Mouse (Mus musculus): ENCODE results near the gene Bcl11a. TPM values are rescaled to one million over a fixed set of nuclear protein-coding genes. Genes with fewer than 3 reads are reported as not detected.
"Not testable (repeated sequence)": the region's sequence is repeated elsewhere in the genome, so short reads cannot be mapped to it uniquely, and the experiment has no call there.

The Bcl11a gene
- total RNA-seq, 2 experiments from 2014 or later = 0.67 to 0.83 TPM

DNA sequence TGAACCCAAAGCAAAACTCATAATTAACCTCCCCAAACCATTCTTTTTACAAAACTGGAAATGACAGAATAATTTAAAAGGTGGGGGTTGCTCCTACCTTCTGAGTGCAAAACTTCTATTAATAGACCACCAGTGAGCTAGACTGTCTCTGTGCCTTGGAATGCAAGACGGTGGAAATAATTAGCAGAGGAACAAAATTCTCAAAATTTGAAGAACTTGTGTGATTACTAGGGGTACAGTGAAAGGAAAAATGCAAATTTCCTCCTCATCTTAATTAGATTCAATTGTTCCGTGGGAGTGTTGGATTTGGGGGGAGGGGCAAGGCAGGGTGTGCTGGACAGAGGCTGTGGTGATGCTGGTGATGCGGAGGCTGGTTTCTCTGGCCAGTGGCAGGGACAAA lies 20.8 kb downstream of the Bcl11a start:
- DNase-seq (ENCODE audit: low spot score in 2 of 2) = no peak

DNA sequence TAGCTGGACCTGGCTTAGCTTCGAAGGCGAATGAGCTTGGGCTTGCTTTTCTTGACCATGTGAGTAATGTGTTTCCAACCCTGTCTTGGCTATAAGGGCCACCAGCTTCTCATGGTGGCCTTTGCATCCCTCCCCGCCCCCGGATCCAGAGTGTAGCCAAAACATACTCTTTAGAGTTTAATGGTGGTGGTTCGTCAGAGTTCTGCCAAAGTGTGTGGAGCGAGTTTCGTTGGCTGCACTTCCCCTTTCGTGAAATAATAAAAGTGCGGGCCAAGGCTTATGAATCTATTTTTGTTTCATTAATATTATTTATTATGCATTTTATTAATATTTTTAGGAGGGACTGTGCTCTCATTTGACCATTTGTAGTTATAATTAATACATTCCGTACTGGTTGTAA lies 21.4 kb downstream of the Bcl11a start:
- no peak for DNase-seq (ENCODE audit: low spot score in 2 of 2)

DNA sequence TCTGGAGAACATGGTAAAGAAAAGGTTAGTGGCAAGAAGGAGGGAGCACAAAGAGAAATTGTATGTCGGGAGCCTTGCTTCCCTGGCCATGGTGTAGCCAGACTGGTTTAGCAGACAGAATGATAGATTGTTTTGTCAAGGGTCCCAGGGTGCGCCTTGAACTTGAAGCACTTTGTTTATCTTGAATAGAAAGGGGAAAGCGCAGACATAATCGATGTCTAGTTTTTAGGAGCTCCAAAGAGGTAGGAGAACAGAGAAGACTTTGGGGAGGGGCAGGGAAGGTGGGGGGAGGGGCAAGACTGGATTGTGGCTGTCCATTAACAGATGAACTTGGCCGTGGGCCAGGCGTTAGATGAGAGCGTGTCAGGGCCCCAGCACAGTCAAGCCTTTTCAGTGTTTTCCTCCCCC lies 22.0 kb downstream of the Bcl11a start:
- no peak for DNase-seq (ENCODE audit: low spot score in 2 of 2)

GRCm38 (mm10) chr11:24100449-24101070 lies 22.7 kb downstream of the Bcl11a start:
- DNase-seq (ENCODE audit: low spot score in 2 of 2) = no peak

- no peak for DNase-seq (ENCODE audit: low spot score in 2 of 2)
These were observed 23.8 kb downstream of the Bcl11a start for GRCm38 (mm10) chr11:24101625-24102024.

- DNase-seq (ENCODE audit: low spot score in 2 of 2) = no peak
These were observed 24.5 kb downstream of the Bcl11a start for GRCm38 (mm10) chr11:24102372-24102771.

- DNase-seq (ENCODE audit: low spot score in 2 of 2) = no peak
These were observed 25.4 kb downstream of the Bcl11a start for GRCm38 (mm10) chr11:24103128-24103742.

DNA sequence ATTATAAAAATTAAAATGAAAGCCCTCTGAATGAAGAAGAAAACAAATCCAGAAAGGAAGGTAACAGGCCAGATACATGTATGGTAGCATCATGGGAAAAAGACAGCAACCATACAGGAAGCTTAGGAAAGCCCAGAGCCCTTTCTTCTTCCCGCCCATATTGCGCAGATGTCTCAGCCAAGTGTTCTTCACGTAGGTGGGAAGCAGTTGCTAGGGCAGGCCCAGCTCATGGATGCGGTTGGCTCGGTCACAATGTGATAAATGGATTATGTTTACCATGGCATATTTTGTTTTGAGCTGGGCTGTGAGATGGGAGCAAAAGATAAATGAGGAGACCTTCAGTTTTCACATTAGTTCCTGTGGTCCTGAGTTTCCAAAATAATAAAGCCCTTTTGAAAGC lies 29.6 kb downstream of the Bcl11a start:
- DNase-seq (ENCODE audit: low spot score in 2 of 2) = no peak

DNA sequence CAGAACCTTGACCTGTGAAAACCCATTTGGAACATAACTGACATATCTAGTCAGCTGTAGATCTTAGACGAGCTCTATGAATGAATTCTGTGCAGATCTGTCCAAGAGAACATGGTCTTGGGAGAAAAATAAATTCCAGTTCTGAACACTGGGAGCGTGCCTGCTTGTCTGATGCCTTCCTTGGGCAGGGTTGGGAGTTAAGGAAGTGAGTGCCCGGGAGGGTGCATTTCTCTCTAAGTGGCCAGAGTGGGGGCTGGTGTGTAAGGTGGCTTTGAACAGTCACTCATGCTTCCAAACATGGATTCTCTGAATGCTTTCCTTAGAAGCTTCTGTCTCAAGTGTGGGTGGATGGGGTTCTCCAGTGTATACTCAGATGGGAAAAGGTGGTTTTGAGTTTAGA lies 31.1 kb downstream of the Bcl11a start:
- DNase-seq (ENCODE audit: low spot score in 2 of 2) = no peak

DNA sequence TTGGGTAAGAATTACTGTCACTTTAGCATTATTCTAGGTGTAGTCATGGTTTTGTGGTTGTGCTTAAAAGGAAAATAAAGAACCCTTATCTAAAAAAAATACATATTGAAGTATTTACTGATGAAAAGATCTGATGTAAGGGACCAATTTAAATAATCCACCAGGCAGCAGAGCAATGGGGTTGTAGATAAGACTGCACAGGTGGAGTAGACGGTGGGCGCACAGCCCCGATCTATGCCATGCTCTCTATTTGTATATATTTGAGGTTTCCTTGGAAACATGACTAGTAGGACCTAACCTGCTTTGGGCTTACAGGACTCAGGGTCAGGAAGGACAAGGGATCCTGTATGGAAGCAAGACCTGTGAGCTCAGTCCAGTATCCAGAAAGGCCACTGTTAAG lies 31.5 kb downstream of the Bcl11a start:
- DNase-seq (ENCODE audit: low spot score in 2 of 2) = no peak

GRCm38 (mm10) chr11:24110113-24110512 lies 32.3 kb downstream of the Bcl11a start:
- no peak for DNase-seq (ENCODE audit: low spot score in 2 of 2)

DNA sequence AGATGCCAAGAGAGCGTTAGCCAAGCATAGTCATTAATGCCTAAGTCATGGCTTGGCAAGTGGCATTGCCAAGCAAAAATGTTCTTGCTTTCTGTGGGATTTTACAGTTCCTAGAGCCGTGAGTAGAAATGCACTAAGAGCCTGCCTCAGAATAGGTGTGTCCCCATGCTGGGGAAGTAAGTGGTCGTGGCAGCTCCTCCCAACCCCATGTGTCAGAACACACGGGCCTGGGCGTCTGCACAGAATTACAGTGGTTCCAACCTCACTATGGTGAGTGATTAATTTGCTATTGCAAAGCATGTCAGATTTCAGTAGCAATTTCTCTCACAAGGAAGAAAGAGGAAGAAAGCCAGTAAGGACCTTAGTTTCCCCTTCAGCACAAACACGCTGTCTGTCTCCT lies 33.9 kb downstream of the Bcl11a start:
- no peak for DNase-seq (ENCODE audit: low spot score in 2 of 2)

DNA sequence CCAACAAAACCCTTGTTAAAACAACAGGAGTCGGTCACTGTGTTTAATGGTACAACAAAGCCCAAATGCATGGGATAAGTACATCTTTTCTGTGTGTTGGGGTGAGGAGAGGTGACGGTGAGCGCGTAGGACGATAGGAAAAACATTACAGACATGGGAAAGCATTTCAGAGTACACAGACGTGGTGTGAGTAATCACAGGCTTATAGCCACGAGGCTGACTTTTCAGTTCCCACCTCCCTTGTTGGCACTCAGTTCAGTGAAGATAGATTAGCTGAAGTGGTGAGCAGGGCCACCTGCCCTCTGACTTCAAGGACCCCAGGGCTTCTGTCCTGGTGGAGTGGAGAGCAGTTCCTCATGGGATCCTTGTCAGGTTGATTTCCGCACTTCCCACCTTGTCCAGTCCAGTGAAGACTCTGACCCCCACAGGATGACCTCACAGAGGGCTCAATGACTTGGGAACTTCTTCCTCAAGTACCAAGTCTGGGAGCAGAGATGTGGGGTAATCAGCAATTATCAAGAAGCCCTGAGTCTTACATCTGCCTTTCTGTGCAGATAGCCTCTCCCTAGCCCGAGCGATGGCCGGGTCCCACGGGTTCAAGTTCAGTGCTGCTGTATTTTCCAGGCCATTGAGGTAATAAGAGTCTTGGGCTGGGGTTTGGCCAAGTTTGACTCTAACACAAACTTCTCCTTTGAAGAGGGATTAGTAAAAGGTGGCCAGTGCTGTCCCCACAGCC lies 37.3 kb downstream of the Bcl11a start:
- DNase-seq (ENCODE audit: low spot score in 2 of 2) = no peak

DNA sequence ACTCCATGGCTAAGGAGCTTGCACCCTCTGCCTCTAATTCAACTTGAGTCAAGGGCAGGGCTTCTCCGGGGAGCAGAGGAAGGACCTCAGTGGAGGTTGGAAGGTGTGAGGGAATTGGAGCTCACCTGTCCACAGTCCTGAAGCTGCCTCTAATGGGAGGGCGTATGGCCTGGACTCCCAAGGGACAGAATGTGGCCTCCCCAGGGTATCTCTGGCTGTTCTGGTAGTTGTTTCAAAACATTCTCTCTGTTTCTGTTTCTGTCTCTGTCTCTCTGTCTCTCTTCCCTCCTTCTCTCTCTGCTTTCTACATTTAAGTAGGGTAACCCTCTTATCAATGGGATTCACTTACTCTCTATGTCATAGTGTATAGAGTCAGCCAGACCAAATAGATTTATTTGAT lies 38.2 kb downstream of the Bcl11a start:
- no peak for DNase-seq (ENCODE audit: low spot score in 2 of 2)

DNA sequence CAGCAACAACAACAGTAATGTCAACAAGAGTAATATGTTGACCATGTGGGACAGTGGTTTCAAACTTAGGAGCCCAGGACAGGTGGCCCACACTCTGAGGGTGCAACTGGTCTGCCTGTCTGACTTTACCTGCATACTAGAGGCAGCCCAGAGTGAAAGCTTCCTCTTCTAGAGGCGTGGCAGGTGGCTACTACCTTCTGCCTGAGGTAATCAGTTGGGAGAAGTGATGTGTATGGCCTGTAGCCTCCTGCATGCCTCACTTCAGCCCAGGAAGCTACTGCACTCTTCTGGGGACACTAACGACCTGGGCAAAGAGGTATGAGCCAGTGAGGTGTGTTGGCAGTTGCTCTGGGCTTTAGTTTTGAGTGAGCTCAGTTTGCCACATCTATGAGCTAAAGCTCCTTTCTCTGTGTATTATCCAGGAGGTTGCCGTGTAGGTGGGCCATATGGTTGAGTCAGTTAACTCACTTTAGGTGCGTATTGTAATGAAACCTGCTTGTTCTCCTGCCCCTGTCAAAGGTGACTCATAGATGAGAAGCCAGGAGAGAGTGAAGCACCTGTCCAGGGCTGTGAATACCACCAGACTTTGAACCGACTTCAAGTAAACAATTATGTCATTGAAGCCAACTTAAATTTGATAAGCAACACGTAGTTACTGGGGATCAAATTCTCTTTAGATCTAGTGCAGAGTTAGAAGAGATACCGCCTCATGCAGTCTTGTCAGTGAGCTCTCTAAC lies 38.9 kb downstream of the Bcl11a start:
- no peak for DNase-seq (ENCODE audit: low spot score in 2 of 2)

GRCm38 (mm10) chr11:24121136-24121535 lies 43.3 kb downstream of the Bcl11a start:
- DNase-seq (ENCODE audit: low spot score in 2 of 2) = no peak

DNA sequence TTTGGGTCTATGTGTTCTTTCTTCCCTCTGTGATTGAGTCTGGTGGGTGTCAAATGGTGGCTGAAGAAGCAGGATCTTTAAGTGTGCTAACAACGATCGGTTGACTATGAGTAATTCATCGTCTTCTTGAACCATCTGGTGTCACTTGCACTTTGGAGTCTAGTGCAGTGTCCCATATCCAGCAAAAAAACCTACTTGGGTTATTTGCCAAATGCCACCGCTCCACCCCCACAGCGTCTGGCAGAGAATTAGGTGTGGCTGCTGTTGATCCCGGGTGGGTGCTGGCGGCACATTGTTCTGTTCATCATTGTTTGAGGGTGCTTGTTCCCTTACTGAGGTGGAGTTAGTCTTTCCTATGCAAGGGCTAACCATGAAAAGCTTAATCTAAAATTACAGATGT lies 45.0 kb downstream of the Bcl11a start:
- DNase-seq (ENCODE audit: low spot score in 2 of 2) = no peak

GRCm38 (mm10) chr11:24123991-24124390 lies 46.1 kb downstream of the Bcl11a start:
- no peak for DNase-seq (ENCODE audit: low spot score in 2 of 2)

DNA sequence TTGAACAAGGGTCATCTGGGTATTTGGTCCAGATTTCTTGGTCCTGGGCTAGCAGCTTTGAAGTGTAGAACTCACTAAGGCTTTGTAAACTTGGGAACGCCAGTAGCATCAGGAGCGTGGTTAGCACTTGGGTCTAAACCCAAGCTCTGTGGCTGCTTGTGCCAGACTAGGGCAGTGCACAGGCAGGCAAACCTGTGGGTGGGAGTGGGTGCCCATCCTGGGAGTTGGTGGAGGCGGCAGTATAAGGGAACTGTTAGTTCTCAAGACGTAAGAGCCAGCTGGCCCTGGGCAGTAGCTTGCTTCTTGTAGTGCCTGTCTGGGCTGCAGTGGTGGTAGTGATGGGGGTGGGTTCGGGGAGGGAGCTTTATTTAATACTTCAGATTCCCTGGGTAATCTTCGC lies 47.2 kb downstream of the Bcl11a start:
- no peak for DNase-seq (ENCODE audit: low spot score in 2 of 2)

GRCm38 (mm10) chr11:24128001-24128400 lies 50.1 kb downstream of the Bcl11a start:
- no peak for DNase-seq (ENCODE audit: low spot score in 2 of 2)

- DNase-seq (ENCODE audit: low spot score in 2 of 2) = not testable (repeated sequence)
These were observed 51.0 kb downstream of the Bcl11a start for GRCm38 (mm10) chr11:24128880-24129279.
